Mouse (Mus musculus): Measurements from ENCODE around the gene Rpl27. TPM values are rescaled to one million over a fixed set of nuclear protein-coding genes. Genes with fewer than 3 reads are reported as not detected.
A peak's percentile ranks its signal among the peaks of the same experiment; 100 is the strongest.

Gene Rpl27
- polyA plus RNA-seq, 1 experiment from 2014 or later, result 469 TPM

- H3K27ac ChIP-seq (replicated peaks), result no peak overlapping the region
- peaks cover 13% of the 10 kb centered on the region for H3K36me3 ChIP-seq (replicated peaks)
- H3K9me3 ChIP-seq, result no peaks in the 10 kb centered on the region
- H3K4me3 ChIP-seq, result no peak overlapping the region
- WGBS, result 84% methylated on average over 3 of the region's 3 CpGs
- H3K4me1 ChIP-seq, result peaks cover 16% of the 10 kb centered on the region
- no peak for DNase-seq (ENCODE audit: low spot score)
- no peaks in the 10 kb centered on the region for H3K27me3 ChIP-seq (replicated peaks; ENCODE audit: low read depth, poor library complexity, severe bottlenecking)
Observed at GRCm38 (mm10) chr11:101450394-101450793, 8.3 kb downstream of the Rpl27 start.

GRCm38 (mm10) chr11:101451536-101451935 is 9.4 kb downstream of the Rpl27 start:
- Histone ChIP-seq H3K27ac (replicated peaks) (no peak overlapping the region), H3K9me3 (no peaks in the 10 kb centered on the region), H3K36me3 (replicated peaks) (peaks cover 5% of the 10 kb centered on the region), H3K27me3 (replicated peaks; ENCODE audit: low read depth, poor library complexity, severe bottlenecking) (no peaks in the 10 kb centered on the region), H3K4me3 (no peak overlapping the region), H3K4me1 (peaks cover 19% of the 10 kb centered on the region)
- WGBS, result 94% methylated on average over 10 of the region's 10 CpGs
- no peak for DNase-seq (ENCODE audit: low spot score)

GRCm38 (mm10) chr11:101452093-101452774 is 10.1 kb downstream of the Rpl27 start:
- no peak for DNase-seq (ENCODE audit: low spot score)
- Histone ChIP-seq H3K27me3 (replicated peaks; ENCODE audit: low read depth, poor library complexity, severe bottlenecking) (no peaks in the 10 kb centered on the region), H3K4me1 (peaks cover 19% of the 10 kb centered on the region), H3K4me3 (no peak overlapping the region), H3K9me3 (no peaks in the 10 kb centered on the region), H3K36me3 (replicated peaks) (no peaks in the 10 kb centered on the region), H3K27ac (replicated peaks) (no peak overlapping the region)
- 78% methylated on average over 10 of the region's 10 CpGs for WGBS

- Histone ChIP-seq H3K4me3 (no peak overlapping the region), H3K27me3 (replicated peaks; ENCODE audit: low read depth, poor library complexity, severe bottlenecking) (no peaks in the 10 kb centered on the region), H3K36me3 (replicated peaks) (peaks cover 14% of the 10 kb centered on the region), H3K4me1 (peaks cover 32% of the 10 kb centered on the region), H3K27ac (replicated peaks) (no peak overlapping the region), H3K9me3 (no peaks in the 10 kb centered on the region)
- 33% methylated on average over 6 of the region's 6 CpGs for WGBS
- DNase-seq (ENCODE audit: low spot score), result no peak
Observed at GRCm38 (mm10) chr11:101454702-101455101, 12.6 kb downstream of the Rpl27 start.

GRCm38 (mm10) chr11:101455627-101456026 is 13.5 kb downstream of the Rpl27 start:
- no peaks in the 10 kb centered on the region for H3K9me3 ChIP-seq
- DNase-seq (ENCODE audit: low spot score), result no peak
- H3K36me3 ChIP-seq (replicated peaks), result peaks cover 23% of the 10 kb centered on the region
- peaks cover 40% of the 10 kb centered on the region for H3K4me1 ChIP-seq
- no peak overlapping the region for H3K27ac ChIP-seq (replicated peaks)
- no peak overlapping the region for H3K4me3 ChIP-seq
- WGBS, result 87% methylated on average over 7 of the region's 7 CpGs
- H3K27me3 ChIP-seq (replicated peaks; ENCODE audit: low read depth, poor library complexity, severe bottlenecking), result no peaks in the 10 kb centered on the region

GRCm38 (mm10) chr11:101457631-101458030 is 15.5 kb downstream of the Rpl27 start:
- H3K27me3 ChIP-seq (replicated peaks; ENCODE audit: low read depth, poor library complexity, severe bottlenecking), result no peaks in the 10 kb centered on the region
- H3K4me1 ChIP-seq, result peaks cover 51% of the 10 kb centered on the region
- WGBS, result 85% methylated on average over 9 of the region's 9 CpGs
- H3K36me3 ChIP-seq (replicated peaks), result peaks cover 37% of the 10 kb centered on the region
- no peak overlapping the region for H3K4me3 ChIP-seq
- no peak overlapping the region for H3K27ac ChIP-seq (replicated peaks)
- H3K9me3 ChIP-seq, result no peaks in the 10 kb centered on the region
- DNase-seq (ENCODE audit: low spot score), result no peak

GRCm38 (mm10) chr11:101458217-101458616 is 16.1 kb downstream of the Rpl27 start:
- WGBS, result 78% methylated on average over 12 of the region's 12 CpGs
- DNase-seq (ENCODE audit: low spot score), result no peak
- Histone ChIP-seq H3K27ac (replicated peaks) (no peak overlapping the region), H3K27me3 (replicated peaks; ENCODE audit: low read depth, poor library complexity, severe bottlenecking) (no peaks in the 10 kb centered on the region), H3K4me1 (peaks cover 57% of the 10 kb centered on the region), H3K36me3 (replicated peaks) (peaks cover 37% of the 10 kb centered on the region), H3K9me3 (no peaks in the 10 kb centered on the region), H3K4me3 (no peak overlapping the region)

- WGBS, result 27% methylated on average over 6 of the region's 6 CpGs
- Histone ChIP-seq H3K9me3 (no peaks in the 10 kb centered on the region), H3K36me3 (replicated peaks) (peaks cover 37% of the 10 kb centered on the region), H3K4me3 (0 out of 2 replicates have a peak overlapping the region, but pooled peaks have one; percentile 16), H3K27me3 (replicated peaks; ENCODE audit: low read depth, poor library complexity, severe bottlenecking) (no peaks in the 10 kb centered on the region), H3K4me1 (peaks cover 68% of the 10 kb centered on the region), H3K27ac (replicated peaks) (peak overlapping the region; percentile 65)
- no peak for DNase-seq (ENCODE audit: low spot score)
Observed at GRCm38 (mm10) chr11:101459716-101460115, 17.6 kb downstream of the Rpl27 start.

GRCm38 (mm10) chr11:101460321-101460720 is 18.2 kb downstream of the Rpl27 start:
- peaks cover 37% of the 10 kb centered on the region for H3K36me3 ChIP-seq (replicated peaks)
- H3K4me3 ChIP-seq, result 0 out of 2 replicates have a peak overlapping the region, but pooled peaks have one; percentile 16
- H3K27ac ChIP-seq (replicated peaks), result peak overlapping the region; percentile 65
- no peak for DNase-seq (ENCODE audit: low spot score)
- WGBS, result 84% methylated on average over 15 of the region's 15 CpGs
- no peaks in the 10 kb centered on the region for H3K27me3 ChIP-seq (replicated peaks; ENCODE audit: low read depth, poor library complexity, severe bottlenecking)
- no peaks in the 10 kb centered on the region for H3K9me3 ChIP-seq
- H3K4me1 ChIP-seq, result peaks cover 68% of the 10 kb centered on the region

GRCm38 (mm10) chr11:101462141-101462540 is 20.0 kb downstream of the Rpl27 start:
- Histone ChIP-seq H3K9me3 (no peaks in the 10 kb centered on the region), H3K27ac (replicated peaks) (peak overlapping the region; percentile 60), H3K27me3 (replicated peaks; ENCODE audit: low read depth, poor library complexity, severe bottlenecking) (peaks cover 8% of the 10 kb centered on the region), H3K36me3 (replicated peaks) (peaks cover 37% of the 10 kb centered on the region), H3K4me3 (peak overlapping the region; percentile 19; the same call in 1 of the 2 replicates), H3K4me1 (peaks cover 79% of the 10 kb centered on the region)
- no peak for DNase-seq (ENCODE audit: low spot score)
- WGBS, result 85% methylated on average over 14 of the region's 14 CpGs

- H3K4me3 ChIP-seq, result peak overlapping the region; percentile 19; the same call in 1 of the 2 replicates
- H3K27ac ChIP-seq (replicated peaks), result peak overlapping the region; percentile 60
- 33% methylated on average over 13 of the region's 13 CpGs for WGBS
- peak; percentile 53 for DNase-seq (ENCODE audit: low spot score)
- peaks cover 11% of the 10 kb centered on the region for H3K27me3 ChIP-seq (replicated peaks; ENCODE audit: low read depth, poor library complexity, severe bottlenecking)
- peaks cover 33% of the 10 kb centered on the region for H3K36me3 ChIP-seq (replicated peaks)
- H3K4me1 ChIP-seq, result peaks cover 82% of the 10 kb centered on the region
- no peaks in the 10 kb centered on the region for H3K9me3 ChIP-seq
Observed at GRCm38 (mm10) chr11:101462583-101463440, 20.7 kb downstream of the Rpl27 start.

- H3K4me1 ChIP-seq, result peaks cover 82% of the 10 kb centered on the region
- no peaks in the 10 kb centered on the region for H3K9me3 ChIP-seq
- 6% methylated on average over 12 of the region's 12 CpGs for WGBS
- peak within 1 kb of the TSS; percentile 78 for H3K27ac ChIP-seq (replicated peaks)
- peaks cover 25% of the 10 kb centered on the region for H3K36me3 ChIP-seq (replicated peaks)
- peaks cover 22% of the 10 kb centered on the region for H3K27me3 ChIP-seq (replicated peaks; ENCODE audit: low read depth, poor library complexity, severe bottlenecking)
- DNase-seq (ENCODE audit: low spot score), result peak; percentile 45
- H3K4me3 ChIP-seq, result peak within 1 kb of the TSS; percentile 83
Observed at GRCm38 (mm10) chr11:101464211-101465100, 22.4 kb downstream of the Rpl27 start, which contains the start of gene Rnd2. Gene Rnd2, plus strand, starts transcription at chr11:101464999.

All from embryonic facial prominence, embryonic 10.5 days (tissue).